In genomic region chr4:43957292-43957845, GRCm38 (mm10) we compare ENCODE assay signal across 8 mouse cellular contexts. TPM values are rescaled to one million over a fixed set of nuclear protein-coding genes. Genes with fewer than 3 reads are reported as not detected.
A peak's percentile ranks its signal among the peaks of the same experiment; 100 is the strongest.
DNase-seq lines count a peak whose midpoint lies in the region; ATAC-seq and TF ChIP-seq lines count a peak whose summit lies in the region.

Glipr2 (plus strand) TSS chr4:43957401.

- TF ChIP-seq CTCF in cerebellum, adult 2 months (IDR thresholded peaks at IDR 0.05; ENCODE audit: borderline replicate concordance, insufficient read depth, low read depth, low read length) = peak; percentile 45; the same call in 1 of the 2 replicates

- H3K4me3 ChIP-seq in cerebellum, adult 2 months (replicated peaks; ENCODE audit: insufficient read depth, low read depth, low read length) = no peak within 1 kb of the TSS
- H3K4me3 ChIP-seq in intestine, embryonic 15.5 days (replicated peaks) = peak within 1 kb of the TSS; percentile 70
- peak within 1 kb of the TSS; percentile 70 for H3K4me3 ChIP-seq in limb, embryonic 13.5 days
- H3K4me3 ChIP-seq in midbrain, embryonic 14.5 days (replicated peaks; ENCODE audit: low read depth, low read length) = peak within 1 kb of the TSS; percentile 70

- H3K27me3 ChIP-seq in cerebellum, adult 2 months (ENCODE audit: control insufficient read depth, insufficient read depth, low read length) = peaks cover 1% of the 10 kb centered on the region; the same call in 1 of the 2 replicates
- no peaks in the 10 kb centered on the region for H3K27me3 ChIP-seq in intestine, embryonic 15.5 days (replicated peaks)
- H3K27me3 ChIP-seq in limb, embryonic 13.5 days = 0 out of 2 replicates have a peak, but pooled peaks cover 3% of the 10 kb centered on the region
- 0 out of 2 replicates have a peak, but pooled peaks cover 7% of the 10 kb centered on the region for H3K27me3 ChIP-seq in midbrain, embryonic 14.5 days (ENCODE audit: control insufficient read depth, insufficient read depth, low read length)

- ATAC-seq in intestine, embryonic 15.5 days = peak; percentile 91
- peak; percentile 93 for ATAC-seq in limb, embryonic 13.5 days (ENCODE audit: low FRiP score, low read depth)
- peak; percentile 77 for ATAC-seq in midbrain, embryonic 14.5 days (ENCODE audit: low FRiP score, low TSS enrichment)

- peak; percentile 9 to 28 for DNase-seq in cerebellum, adult 2 months
- no peak for DNase-seq in cerebellum, adult 8-10 months
- peak; percentile 91 for DNase-seq in embryo, embryonic 9.5 days (ENCODE audit: extremely low spot score)
- peak; percentile 85 to 89 for DNase-seq in gastrocnemius, postnatal 4 days (ENCODE audit: low spot score in 2 of 2)
- peak; percentile 91 for DNase-seq in midbrain, embryonic 14.5 days
- DNase-seq in spleen, adult 12 weeks (ENCODE audit: low spot score) = peak; percentile 60

- H3K4me1 ChIP-seq in cerebellum, adult 2 months (ENCODE audit: control insufficient read depth, insufficient read depth, low read length) = no peaks in the 10 kb centered on the region
- H3K4me1 ChIP-seq in intestine, embryonic 15.5 days (replicated peaks) = peaks cover 22% of the 10 kb centered on the region
- H3K4me1 ChIP-seq in limb, embryonic 13.5 days = peaks cover 19% of the 10 kb centered on the region
- H3K4me1 ChIP-seq in midbrain, embryonic 14.5 days (ENCODE audit: control insufficient read depth, insufficient read depth, low read length) = peaks cover 11% of the 10 kb centered on the region; the same call in 1 of the 2 replicates

- H3K27ac ChIP-seq in cerebellum, adult 2 months (ENCODE audit: insufficient read depth, low read length) = no peak within 1 kb of the TSS
- H3K27ac ChIP-seq in intestine, embryonic 15.5 days = peak within 1 kb of the TSS; percentile 92
- peak within 1 kb of the TSS; percentile 90 for H3K27ac ChIP-seq in limb, embryonic 13.5 days
- peak within 1 kb of the TSS; percentile 61 for H3K27ac ChIP-seq in midbrain, embryonic 14.5 days (replicated peaks; ENCODE audit: low read depth, low read length)

- no peak for TF ChIP-seq POLR2A in cerebellum, adult 2 months (IDR thresholded peaks at IDR 0.05; ENCODE audit: borderline replicate concordance, insufficient read depth, low read length)

- H3K36me3 ChIP-seq in intestine, embryonic 15.5 days = no peaks in the 10 kb centered on the region
- H3K36me3 ChIP-seq in limb, embryonic 13.5 days = no peaks in the 10 kb centered on the region
- no peaks in the 10 kb centered on the region for H3K36me3 ChIP-seq in midbrain, embryonic 14.5 days (ENCODE audit: control insufficient read depth, insufficient read depth, low read length)

- peak within 1 kb of the TSS; percentile 96 for H3K4me2 ChIP-seq in intestine, embryonic 15.5 days (replicated peaks)
- peak within 1 kb of the TSS; percentile 91 for H3K4me2 ChIP-seq in limb, embryonic 13.5 days (replicated peaks)
- peak within 1 kb of the TSS; percentile 98 for H3K4me2 ChIP-seq in midbrain, embryonic 14.5 days (ENCODE audit: low read length)

- WGBS in cerebellum, adult 2 months = under 1% methylated on average over 45 of the region's 45 CpGs
- WGBS in intestine, embryonic 15.5 days = under 1% methylated on average over 45 of the region's 45 CpGs
- under 1% methylated on average over 45 of the region's 45 CpGs for WGBS in limb, embryonic 13.5 days
- WGBS in midbrain, embryonic 14.5 days = under 1% methylated on average over 45 of the region's 45 CpGs

- H3K9ac ChIP-seq in intestine, embryonic 15.5 days = peak within 1 kb of the TSS; percentile 67
- peak within 1 kb of the TSS; percentile 77 for H3K9ac ChIP-seq in limb, embryonic 13.5 days
- H3K9ac ChIP-seq in midbrain, embryonic 14.5 days (replicated peaks; ENCODE audit: low read length) = peak within 1 kb of the TSS; percentile 72

- no peaks in the 10 kb centered on the region for H3K9me3 ChIP-seq in intestine, embryonic 15.5 days
- H3K9me3 ChIP-seq in limb, embryonic 13.5 days = no peaks in the 10 kb centered on the region
- no peaks in the 10 kb centered on the region for H3K9me3 ChIP-seq in midbrain, embryonic 14.5 days (ENCODE audit: control insufficient read depth, low read length)

RNA-seq across cellular contexts. Expression of gene Glipr2, which starts in this region (rescaled TPM):
- polyA plus RNA-seq in cerebellum, adult 2 months (2012; rRNA removed) = 6.8 and 7.4 TPM in 2 replicates
- total RNA-seq in gastrocnemius, postnatal 4 days (2021) = 10 to 100 TPM; 44.4 to 44.5 TPM
- 85.4 and 88.7 TPM in 2 replicates for polyA plus RNA-seq in intestine, embryonic 15.5 days (2015; fragmentation: Nextera tagmentation; extraction: Ambion mirVana)
- polyA plus RNA-seq in limb, embryonic 13.5 days (2015; fragmentation: Nextera tagmentation; extraction: Ambion mirVana) = 124 and 125 TPM in 2 replicates
- polyA plus RNA-seq in midbrain, embryonic 14.5 days (2014; fragmentation: Nextera tagmentation; extraction: Ambion mirVana) = 27.0 and 31.8 TPM in 2 replicates
